Comparison of ENCODE assay signal across 9 mouse cellular contexts in the genomic region with DNA sequence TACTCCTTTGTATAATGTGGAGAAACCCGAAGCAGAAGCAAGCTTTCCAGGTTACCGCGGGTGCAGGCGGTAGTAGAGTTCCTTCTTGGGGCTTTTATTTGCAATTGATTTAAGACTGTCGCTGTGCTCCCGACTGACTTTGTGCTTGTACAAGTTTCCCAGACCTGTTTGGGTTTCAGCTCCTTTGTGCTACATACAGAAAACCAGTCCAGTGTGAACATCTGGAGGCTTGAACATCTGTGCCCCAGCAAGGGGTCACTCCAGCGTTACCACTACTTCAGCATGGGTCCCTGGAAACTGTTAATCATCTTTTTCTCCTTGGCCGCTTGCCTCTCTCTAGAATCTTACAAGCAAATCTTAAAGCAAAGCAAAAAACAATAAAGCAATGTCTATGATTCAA.
A peak's percentile ranks its signal among the peaks of the same experiment; 100 is the strongest.
DNase-seq lines count a peak whose midpoint lies in the region; ATAC-seq and TF ChIP-seq lines count a peak whose summit lies in the region.
"Had no signal": no experiment of that assay in that cellular context is flagged by ENCODE, and none has a peak within 500 bp of the region (broad histone marks: within the 10 kb centered on the region; RNA-seq: fewer than 3 reads in every experiment).

No protein-coding gene starts in this region.

- H3K4me3 ChIP-seq in forebrain, embryonic 10.5 days = no peak overlapping the region
- H3K4me3 ChIP-seq in forebrain, postnatal 0 days (ENCODE audit: low read depth, low read length) = no peak overlapping the region
- H3K4me3 ChIP-seq in intestine, embryonic 14.5 days (ENCODE audit: low read depth, low read length) = no peak overlapping the region
- no peak overlapping the region for H3K4me3 ChIP-seq in liver, embryonic 11.5 days (ENCODE audit: low read depth, low read length)
- H3K4me3 ChIP-seq: liver, embryonic 15.5 days had no signal

- H3K9me3 ChIP-seq in forebrain, embryonic 10.5 days = no peaks in the 10 kb centered on the region
- no peaks in the 10 kb centered on the region for H3K9me3 ChIP-seq in forebrain, postnatal 0 days (ENCODE audit: low read length)
- H3K9me3 ChIP-seq in intestine, embryonic 14.5 days (ENCODE audit: control insufficient read depth, low read length) = no peaks in the 10 kb centered on the region; the same call in 1 of the 2 replicates
- H3K9me3 ChIP-seq in liver, embryonic 11.5 days (ENCODE audit: control insufficient read depth, low read length) = no peaks in the 10 kb centered on the region
- H3K9me3 ChIP-seq: liver, embryonic 15.5 days had no signal

- peak overlapping the region; percentile 74 for H3K27ac ChIP-seq in forebrain, embryonic 10.5 days
- H3K27ac ChIP-seq in forebrain, postnatal 0 days (ENCODE audit: low read depth, low read length) = no peak overlapping the region
- peak overlapping the region; percentile 87 for H3K27ac ChIP-seq in intestine, embryonic 14.5 days (ENCODE audit: low read depth)
- H3K27ac ChIP-seq in liver, embryonic 11.5 days (ENCODE audit: low read depth, low read length) = peak overlapping the region; percentile 62; the same call in 1 of the 2 replicates
- H3K27ac ChIP-seq: liver, embryonic 15.5 days had no signal

- no peak for TF ChIP-seq CTCF in forebrain, postnatal 0 days (IDR thresholded peaks at IDR 0.05; ENCODE audit: low read depth)

- H3K4me2 ChIP-seq in forebrain, postnatal 0 days (ENCODE audit: low read depth) = no peak overlapping the region
- peak overlapping the region; percentile 29; the same call in 1 of the 2 replicates for H3K4me2 ChIP-seq in intestine, embryonic 14.5 days (ENCODE audit: low read length)
- no peak overlapping the region for H3K4me2 ChIP-seq in liver, embryonic 11.5 days

- DNase-seq in forebrain, embryonic 10.5 days (ENCODE audit: extremely low spot score, low spot score) = no peak
- DNase-seq in forebrain, postnatal 0 days = no peak
- DNase-seq in embryo, embryonic 10 days (ENCODE audit: low spot score) = peak; percentile 21
- DNase-seq in intestine, embryonic 14.5 days (ENCODE audit: low spot score) = peak; percentile 64
- no peak for DNase-seq in liver, embryonic 11.5 days (ENCODE audit: low spot score)
- no peak for DNase-seq in ovary, postnatal 14 days (ENCODE audit: low spot score)
- DNase-seq in left cerebral cortex, adult 9 months (ENCODE audit: low spot score in 2 of 2) = no peak

- no peak overlapping the region for H3K9ac ChIP-seq in forebrain, postnatal 0 days
- no peak overlapping the region for H3K9ac ChIP-seq in intestine, embryonic 14.5 days (ENCODE audit: low read length)
- H3K9ac ChIP-seq in liver, embryonic 11.5 days (ENCODE audit: low read depth, low read length) = no peak overlapping the region
- H3K9ac ChIP-seq: liver, embryonic 15.5 days had no signal

- ATAC-seq in forebrain, postnatal 0 days = no peak
- ATAC-seq in intestine, embryonic 14.5 days (replicated peaks; ENCODE audit: low FRiP score, low TSS enrichment, low read depth) = no peak
- no peak for ATAC-seq in liver, embryonic 11.5 days (replicated peaks; ENCODE audit: low FRiP score)
- no peak for ATAC-seq in activated CD4-positive, CD25-positive, alpha-beta regulatory T cell, adult 4 months

- H3K36me3 ChIP-seq in forebrain, embryonic 10.5 days (replicated peaks) = no peaks in the 10 kb centered on the region
- H3K36me3 ChIP-seq in forebrain, postnatal 0 days (ENCODE audit: insufficient read depth) = no peaks in the 10 kb centered on the region
- H3K36me3 ChIP-seq in intestine, embryonic 14.5 days (ENCODE audit: control insufficient read depth, insufficient read depth, low read length) = no peaks in the 10 kb centered on the region
- no peaks in the 10 kb centered on the region for H3K36me3 ChIP-seq in liver, embryonic 11.5 days (ENCODE audit: control insufficient read depth, insufficient read depth, low read length)
- H3K36me3 ChIP-seq: liver, embryonic 15.5 days had no signal

- peaks cover 36% of the 10 kb centered on the region for H3K27me3 ChIP-seq in forebrain, embryonic 10.5 days (ENCODE audit: poor library complexity, severe bottlenecking)
- no peaks in the 10 kb centered on the region for H3K27me3 ChIP-seq in forebrain, postnatal 0 days (ENCODE audit: insufficient read depth, low read length)
- no peaks in the 10 kb centered on the region for H3K27me3 ChIP-seq in intestine, embryonic 14.5 days (replicated peaks; ENCODE audit: control insufficient read depth, insufficient read depth, low read length)
- H3K27me3 ChIP-seq in liver, embryonic 11.5 days (replicated peaks; ENCODE audit: control insufficient read depth, insufficient read depth, low read length) = no peaks in the 10 kb centered on the region
- H3K27me3 ChIP-seq: liver, embryonic 15.5 days had no signal

- 34% methylated on average over 8 of the region's 8 CpGs for WGBS in forebrain, embryonic 10.5 days
- WGBS in forebrain, postnatal 0 days = 34% methylated on average over 8 of the region's 8 CpGs
- 12% methylated on average over 8 of the region's 8 CpGs for WGBS in intestine, embryonic 14.5 days
- 35% methylated on average over 8 of the region's 8 CpGs for WGBS in liver, embryonic 11.5 days

- H3K4me1 ChIP-seq in forebrain, embryonic 10.5 days = peaks cover 23% of the 10 kb centered on the region
- no peaks in the 10 kb centered on the region for H3K4me1 ChIP-seq in forebrain, postnatal 0 days (ENCODE audit: insufficient read depth)
- H3K4me1 ChIP-seq in intestine, embryonic 14.5 days (replicated peaks; ENCODE audit: control insufficient read depth, insufficient read depth, low read length) = peaks cover 31% of the 10 kb centered on the region
- peaks cover 5% of the 10 kb centered on the region; the same call in 1 of the 2 replicates for H3K4me1 ChIP-seq in liver, embryonic 11.5 days (replicated peaks; ENCODE audit: control insufficient read depth, insufficient read depth, low read length)

Comparison
In these comparisons a context has a peak if more than half of its experiments do, and no peak if none do; other contexts are left out.
1. DNase-seq: peak in embryo, embryonic 10 days (single experiment) and intestine, embryonic 14.5 days (single experiment); none in forebrain, embryonic 10.5 days (single experiment), forebrain, postnatal 0 days (single experiment), liver, embryonic 11.5 days (single experiment), ovary, postnatal 14 days (single experiment) and left cerebral cortex, adult 9 months (0 of 2).